In genomic region chr15:103305070-103305678, GRCm38 (mm10) we compare ENCODE assay signal across 8 mouse cellular contexts. TPM values are rescaled to one million over a fixed set of nuclear protein-coding genes. Genes with fewer than 3 reads are reported as not detected.
DNase-seq lines count a peak whose midpoint lies in the region; ATAC-seq lines count a peak whose summit lies in the region.

No protein-coding gene starts in this region.

- peak overlapping the region; percentile 44 for H3K4me3 ChIP-seq in hindbrain, embryonic 13.5 days

- peaks cover 73% of the 10 kb centered on the region for H3K4me1 ChIP-seq in hindbrain, embryonic 13.5 days (replicated peaks)

- peak overlapping the region; percentile 81 for H3K9ac ChIP-seq in hindbrain, embryonic 13.5 days

- peak; percentile 95 for ATAC-seq in hindbrain, embryonic 13.5 days (ENCODE audit: low FRiP score)

- under 1% methylated on average over 71 of the region's 71 CpGs for WGBS in hindbrain, embryonic 13.5 days

- H3K27me3 ChIP-seq in hindbrain, embryonic 13.5 days, result peaks cover 12% of the 10 kb centered on the region

- no peaks in the 10 kb centered on the region for H3K36me3 ChIP-seq in hindbrain, embryonic 13.5 days

- peak; percentile 99 for DNase-seq in NIH3T3 (ENCODE audit: low read depth)
- DNase-seq in cerebellum, postnatal 14 days, result peak; percentile 98 to 99
- DNase-seq in frontal cortex, postnatal 14 days (ENCODE audit: low spot score in 2 of 2), result peak; percentile 94 to 98
- peak; percentile 88 to 91 for DNase-seq in layer of hippocampus, postnatal 25 days (ENCODE audit: extremely low spot score in 1 of 2, low spot score in 1 of 2)
- peak; percentile 97 for DNase-seq in lung, postnatal 25 days (ENCODE audit: low spot score)
- DNase-seq in retina, embryonic 14.5 days (ENCODE audit: low spot score), result peak; percentile 98
- DNase-seq in thymus, postnatal 4 days, result peak; percentile 88

- peak overlapping the region; percentile 100 for H3K27ac ChIP-seq in hindbrain, embryonic 13.5 days

- no peaks in the 10 kb centered on the region for H3K9me3 ChIP-seq in hindbrain, embryonic 13.5 days

- H3K4me2 ChIP-seq in hindbrain, embryonic 13.5 days, result peak overlapping the region; percentile 70

RNA-seq across cellular contexts. Expression of gene Gpr84, which starts 5.2 kb away (rescaled TPM):
- polyA plus RNA-seq in hindbrain, embryonic 13.5 days (2015; fragmentation: Nextera tagmentation; extraction: Ambion mirVana), result 0.23 and 0.34 TPM in 2 replicates
- 1 to 10 TPM in 1 of 2 experiments, under 1 TPM in 1; 0.66 to 1.1 TPM for total RNA-seq in layer of hippocampus, postnatal 25 days (2021)

RNA-seq across cellular contexts. Expression of gene Copz1, which starts 32.7 kb away (rescaled TPM):
- polyA plus RNA-seq in hindbrain, embryonic 13.5 days (2015; fragmentation: Nextera tagmentation; extraction: Ambion mirVana), result 219 and 222 TPM in 2 replicates
- 100 to 1,000 TPM; 101 to 105 TPM for total RNA-seq in layer of hippocampus, postnatal 25 days (2021)

RNA-seq across cellular contexts. Expression of gene Zfp385a, which starts 34.7 kb away (rescaled TPM):
- 18.6 and 19.9 TPM in 2 replicates for polyA plus RNA-seq in hindbrain, embryonic 13.5 days (2015; fragmentation: Nextera tagmentation; extraction: Ambion mirVana)
- 10 to 100 TPM; 40.7 to 45.0 TPM for total RNA-seq in layer of hippocampus, postnatal 25 days (2021)

RNA-seq across cellular contexts. Expression of gene Nfe2, which starts 47.0 kb away (rescaled TPM):
- 1.1 and 1.4 TPM in 2 replicates for polyA plus RNA-seq in hindbrain, embryonic 13.5 days (2015; fragmentation: Nextera tagmentation; extraction: Ambion mirVana)
- total RNA-seq in layer of hippocampus, postnatal 25 days (2021), result not detected

Comparison
In these comparisons a context has a peak if more than half of its experiments do, and no peak if none do; other contexts are left out.
1. Peak in every context shown above with its lines: DNase-seq, ATAC-seq, H3K4me3 ChIP-seq and H3K27ac ChIP-seq.